Mouse (Mus musculus) C3H10T1/2 (cell line): Measurements from ENCODE around the gene Ifi47. TPM values are rescaled to one million over a fixed set of nuclear protein-coding genes. Genes with fewer than 3 reads are reported as not detected.

Experiments
- polyA plus RNA-seq, 2 experiments: library from polyadenylated mRNA; unstranded; fragments of >200 nt; fragmentation: generic; extraction: Trizol; gene quantifications; one replicate each; pipeline ENCODE4 v1.2.1; 2012; ENCODE audit warnings: missing spikeins in 2 of 2

Ifi47 gene
- 10 to 100 TPM in 1 of 2 experiments, under 1 TPM in 1; 0.40 to 15.3 TPM for polyA plus RNA-seq

GRCm38 (mm10) chr11:49076001-49076757, at the start of gene Ifi47:
TSS of gene Ifi47 (plus strand) at chr11:49076587.

DNA sequence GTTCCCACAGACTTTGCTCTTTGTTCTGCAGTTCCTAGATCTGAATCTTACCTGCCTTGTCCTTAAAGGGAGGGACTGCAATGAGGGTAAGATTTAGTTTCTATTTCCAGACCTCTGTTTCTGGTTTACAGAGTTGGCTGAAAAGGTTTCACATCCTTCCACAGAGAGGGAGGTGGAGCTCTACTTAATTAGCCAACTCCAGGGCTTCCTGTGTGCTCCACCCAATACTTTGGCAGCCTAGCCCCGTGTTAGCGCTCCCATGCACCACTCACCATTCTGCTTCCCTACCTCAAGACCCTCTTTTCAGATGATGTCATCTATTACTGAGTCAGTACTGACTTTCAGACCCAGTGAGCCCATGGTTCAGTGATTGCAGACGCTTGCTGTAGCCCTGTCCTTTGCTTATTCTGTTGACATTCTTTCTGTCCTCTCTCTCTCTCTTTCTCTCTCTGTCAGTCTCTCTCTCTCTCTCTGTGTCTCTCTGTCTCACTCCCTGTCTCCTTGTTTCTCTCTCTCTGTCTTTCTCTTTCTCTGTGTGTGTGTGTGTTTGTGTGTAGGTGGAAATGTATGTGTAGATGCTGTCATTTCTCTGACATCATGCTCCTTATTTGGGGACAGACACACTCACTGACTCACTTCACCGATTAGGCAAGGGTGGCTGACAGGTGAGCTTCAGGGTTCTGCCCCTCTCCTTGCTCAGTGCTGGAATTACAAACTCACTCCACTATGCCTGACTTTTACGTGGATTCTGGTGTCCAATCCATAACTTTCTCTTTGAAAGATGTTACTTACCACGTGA, 25.1 kb upstream of the Ifi47 start, which contains the start of gene 9930111J21Rik2:
Gene 9930111J21Rik2, minus strand, starts transcription at position 150 of the 799 bp plus-strand sequence.

DNA sequence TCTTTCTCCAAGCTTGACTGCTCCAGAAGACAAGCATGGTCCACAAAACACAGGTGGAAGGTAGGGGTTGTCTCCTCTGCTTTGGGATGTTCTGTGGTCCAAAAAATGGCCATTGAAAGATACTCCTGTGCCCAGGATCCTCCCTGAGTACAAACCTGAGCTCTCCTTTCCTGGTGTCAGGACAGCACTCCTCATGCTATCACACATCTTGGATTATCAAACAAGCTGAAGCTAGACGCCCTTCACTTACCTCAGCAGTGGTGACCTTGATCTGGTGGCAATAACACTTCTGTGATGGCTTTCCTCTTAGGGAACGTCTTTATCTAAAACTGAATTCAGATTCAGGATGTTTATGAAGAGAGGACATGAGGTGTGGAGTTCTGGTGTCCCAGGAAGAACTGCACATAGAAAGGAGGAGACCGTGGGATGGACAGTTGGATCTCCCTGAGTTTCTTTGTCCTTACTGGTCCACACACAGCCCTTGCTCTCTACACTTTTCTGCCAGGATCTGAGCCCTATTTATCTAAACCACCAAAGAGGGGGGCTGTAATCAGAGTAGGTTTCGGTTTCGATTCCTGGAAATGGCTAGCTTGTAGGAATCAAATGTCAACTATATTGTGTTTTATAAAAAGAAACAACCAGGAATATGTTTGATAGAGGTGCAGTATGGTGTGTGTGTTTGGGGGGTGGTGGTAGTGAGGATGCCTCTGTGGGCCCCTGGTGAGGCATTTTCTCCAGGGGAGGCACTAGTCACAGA, 12.5 kb upstream of the Ifi47 start, which contains the start of gene Tgtp2:
Gene Tgtp2, minus strand, starts transcription at position 494 of the 757 bp plus-strand sequence.

DNA sequence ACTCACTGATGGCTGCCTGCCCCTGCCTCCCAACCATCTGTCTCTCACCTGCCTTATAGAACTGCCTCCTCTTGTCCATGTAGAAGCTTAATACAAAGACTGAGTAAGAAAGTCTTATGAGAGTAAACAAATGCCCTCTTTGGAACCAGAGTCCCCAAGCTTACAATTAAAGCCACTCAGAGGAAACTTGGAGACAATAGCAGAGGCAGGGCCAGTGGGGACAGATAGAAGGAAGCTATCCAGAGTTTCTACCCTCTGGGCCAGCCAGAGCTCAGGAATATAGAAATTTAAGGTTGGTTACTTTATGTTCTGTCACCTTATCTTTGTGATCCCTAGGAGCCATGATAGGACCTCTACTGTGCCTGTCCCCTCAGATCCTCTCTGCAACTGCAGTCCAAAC, 38.4 kb downstream of the Ifi47 start, which contains the start of gene Olfr1396:
Gene Olfr1396, minus strand, starts transcription at position 101 of the 400 bp plus-strand sequence.

DNA sequence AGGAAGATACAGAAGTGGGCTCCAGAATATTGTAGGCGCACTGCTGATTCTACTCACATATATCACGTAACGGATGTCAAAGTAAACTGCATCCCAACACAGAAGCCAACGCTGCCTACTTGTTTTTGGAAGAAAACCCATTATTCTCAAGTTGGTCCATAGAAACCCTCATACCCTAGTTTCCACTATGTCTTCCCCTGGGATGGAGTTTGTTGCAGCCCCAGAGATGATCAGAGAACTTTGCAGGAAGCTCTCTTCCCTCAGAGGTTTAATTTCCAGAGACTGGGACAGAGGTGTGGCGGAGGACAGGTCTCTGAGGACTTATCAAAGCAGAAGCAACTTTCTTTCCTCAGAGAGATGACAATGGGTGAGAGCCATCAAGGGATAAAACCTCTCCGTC, 65.6 kb downstream of the Ifi47 start, which contains the start of gene Olfr1395:
Gene Olfr1395, plus strand, starts transcription at position 301 of the 400 bp plus-strand sequence.

Other genes with a start within 250 kb of the Ifi47 start
- 10 to 100 TPM in 1 of 2 experiments, 1 to 10 TPM in 1; 9.8 to 15.3 TPM for gene Gm12184, start 249.9 kb upstream of the Ifi47 start, polyA plus RNA-seq
- 10 to 100 TPM in 1 of 2 experiments, 1 to 10 TPM in 1; 3.1 to 23.0 TPM for gene Irgm1, start 204.9 kb upstream of the Ifi47 start, polyA plus RNA-seq
- not detected for gene Gm5431, start 174.4 kb upstream of the Ifi47 start, polyA plus RNA-seq
- 10 to 100 TPM in 1 of 2 experiments, 1 to 10 TPM in 1; 7.7 to 13.0 TPM for gene Psme2b, start 130.4 kb upstream of the Ifi47 start, polyA plus RNA-seq
- under 1 TPM in 1 of 2 experiments, not detected in 1; 0.19 TPM for gene Olfr56, start 97.7 kb upstream of the Ifi47 start, polyA plus RNA-seq
- under 1 TPM; 0.01 to 0.17 TPM for gene 9930111J21Rik1, start 97.2 kb upstream of the Ifi47 start, polyA plus RNA-seq
- under 1 TPM; 0.01 to 0.14 TPM for gene Gm12185, start 84.4 kb upstream of the Ifi47 start, polyA plus RNA-seq
- under 1 TPM; 0.08 to 0.67 TPM for gene Tgtp1, start 82.4 kb upstream of the Ifi47 start, polyA plus RNA-seq
- gene 9930111J21Rik2, start 25.3 kb upstream of the Ifi47 start, polyA plus RNA-seq = under 1 TPM; 0.14 to 0.39 TPM
- 1 to 10 TPM in 1 of 2 experiments, under 1 TPM in 1; 0.13 to 2.0 TPM for gene Tgtp2, start 12.4 kb upstream of the Ifi47 start, polyA plus RNA-seq
- not detected for gene Olfr1396, start 38.3 kb downstream of the Ifi47 start, polyA plus RNA-seq
- gene Olfr1395, start 65.7 kb downstream of the Ifi47 start, polyA plus RNA-seq = not detected
- gene Olfr1394, start 77.8 kb downstream of the Ifi47 start, polyA plus RNA-seq = not detected
- under 1 TPM in 1 of 2 experiments, not detected in 1; 0.01 TPM for gene Btnl9, start 110.6 kb downstream of the Ifi47 start, polyA plus RNA-seq
- gene Zfp62, start 126.7 kb downstream of the Ifi47 start, polyA plus RNA-seq = 1 to 10 TPM in 1 of 2 experiments, under 1 TPM in 1; 0.35 to 2.6 TPM
- gene Mgat1, start 167.6 kb downstream of the Ifi47 start, polyA plus RNA-seq = 10 to 100 TPM; 44.6 to 95.3 TPM
- under 1 TPM in 1 of 2 experiments, not detected in 1; 0.04 TPM for gene Olfr1393, start 201.7 kb downstream of the Ifi47 start, polyA plus RNA-seq
- under 1 TPM in 1 of 2 experiments, not detected in 1; 0.09 TPM for gene Olfr1392, start 208.7 kb downstream of the Ifi47 start, polyA plus RNA-seq
- not detected for gene Olfr10, start 228.2 kb downstream of the Ifi47 start, polyA plus RNA-seq
- gene Olfr1391, start 246.2 kb downstream of the Ifi47 start, polyA plus RNA-seq = not detected